Mouse (Mus musculus) testis, adult 2 months (tissue): ENCODE data around the gene Pold3.

Experiments used
- CTCF ChIP-seq: fragments of 200-500 bp; IDR thresholded peaks from 2 replicates; pipeline ENCODE4 v1.5.1; 2012; ENCODE audit warnings: low read depth, mild to moderate bottlenecking, inconsistent platforms, low read length, moderate library complexity; ENCODE audit not compliant: control insufficient read depth, insufficient read depth, insufficient replicate concordance
- POLR2A ChIP-seq: fragments of 200-500 bp; IDR thresholded peaks from 2 replicates; pipeline ENCODE4 v1.6.1; 2012; ENCODE audit warnings: low read depth, mild to moderate bottlenecking, inconsistent platforms, low read length, moderate library complexity; ENCODE audit not compliant: control insufficient read depth

DNA sequence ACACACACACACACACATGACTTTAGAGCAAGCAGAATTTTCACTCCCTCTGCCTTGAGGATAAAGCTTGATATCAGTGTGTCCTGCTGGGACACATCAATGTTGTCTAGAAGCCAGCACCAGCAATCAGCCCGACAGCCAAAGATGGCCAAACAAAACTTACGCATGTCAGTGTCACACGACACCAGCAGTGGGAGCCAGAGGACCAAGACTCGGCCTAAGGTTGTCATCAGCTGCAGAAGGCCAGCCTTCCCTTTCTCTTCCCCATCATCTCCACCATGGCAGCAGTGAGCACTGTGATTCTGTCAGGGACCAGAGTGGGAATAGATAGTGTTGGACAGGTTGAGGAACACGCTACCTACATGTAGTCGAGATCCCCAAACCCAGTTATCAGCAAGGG, 2.1 kb upstream of the Pold3 start:
- TF ChIP-seq POLR2A (no peak), CTCF (peak; percentile 73; the same call in 1 of the 2 replicates)
